Mouse (Mus musculus) ES-E14 (cell line): ENCODE measurements around the gene Pola2. TPM values are rescaled to one million over a fixed set of nuclear protein-coding genes. Genes with fewer than 3 reads are reported as not detected.

Source experiments
- DNase-seq: peaks from one replicate; pipeline ENCODE4 v3.0.0-alpha.2; 2013; ENCODE audit warnings: low read depth, low spot score
- H3K27ac ChIP-seq: 2 replicates; pipeline ENCODE4 v1.5.1; 2012; ENCODE audit warnings: low read depth, mild to moderate bottlenecking, low read length, moderate library complexity, mixed read lengths; ENCODE audit not compliant: poor library complexity, insufficient read depth, severe bottlenecking
- H3K36me3 ChIP-seq: 2 replicates; pipeline ENCODE4 v1.6.1; 2012; ENCODE audit warnings: mild to moderate bottlenecking, low read length, moderate library complexity, mixed read lengths; ENCODE audit not compliant: control insufficient read depth, poor library complexity, insufficient read depth, severe bottlenecking
- H3K4me1 ChIP-seq, 2 experiments: fragments of 150-350 bp in 1 of 2; sonication (generic) in 1 of 2; 2 replicates each; pipeline ENCODE4 v1.6.1; 2012; ENCODE audit warnings: low read length in 2 of 2, mild to moderate bottlenecking in 1 of 2, mixed read lengths in 1 of 2; ENCODE audit not compliant: control insufficient read depth in 2 of 2, insufficient read depth in 2 of 2, poor library complexity in 1 of 2
- H3K4me3 ChIP-seq, 2 experiments: fragments of 150-350 bp in 1 of 2; sonication (generic) in 1 of 2; 2 replicates each; pipeline ENCODE4 v1.5.1; 2012; ENCODE audit warnings: low read length in 2 of 2, low read depth in 1 of 2, mild to moderate bottlenecking in 1 of 2, mixed read lengths in 1 of 2; ENCODE audit not compliant: insufficient read depth in 1 of 2, poor library complexity in 1 of 2, severe bottlenecking in 1 of 2
- H3K9ac ChIP-seq: 2 replicates; pipeline ENCODE4 v1.6.1; 2012; ENCODE audit warnings: low read depth, mild to moderate bottlenecking, low read length, mixed read lengths; ENCODE audit not compliant: poor library complexity, insufficient read depth, severe bottlenecking
- H3K9me3 ChIP-seq: fragments of 150-350 bp; sonication (generic); 2 replicates; pipeline ENCODE4 v1.6.1; 2012; ENCODE audit warnings: low read depth, mild to moderate bottlenecking, low read length; ENCODE audit not compliant: control insufficient read depth, insufficient read depth
- CHD2 ChIP-seq: IDR thresholded peaks from 2 replicates; pipeline ENCODE4 v1.6.1; 2014; ENCODE audit warnings: mild to moderate bottlenecking, low read depth, low read length, inconsistent platforms
- HCFC1 ChIP-seq: IDR thresholded peaks from 2 replicates; pipeline ENCODE4 v1.6.1; 2012; ENCODE audit warnings: low read length, inconsistent platforms, borderline replicate concordance; ENCODE audit not compliant: insufficient read depth
- MAFK ChIP-seq: IDR thresholded peaks from 2 replicates; pipeline ENCODE4 v1.6.1; 2014; ENCODE audit warnings: mild to moderate bottlenecking, low read depth, low read length, inconsistent platforms; ENCODE audit not compliant: insufficient read depth
- ZC3H11A ChIP-seq: IDR thresholded peaks from 2 replicates; pipeline ENCODE4 v1.6.1; 2012; ENCODE audit warnings: low read depth, mild to moderate bottlenecking, inconsistent platforms, low read length, borderline replicate concordance
- ZNF384 ChIP-seq: IDR thresholded peaks from 2 replicates; pipeline ENCODE4 v1.6.1; 2012; ENCODE audit warnings: low read depth, low read length, inconsistent platforms
- in situ Hi-C, 2 experiments: fragments of 600-800 bp; cut with MboI; formaldehyde crosslinking; loops; one replicate each; pipeline ENCODE4 v1.15.1; 2025; ENCODE audit warnings: low sequenced_read_pairs in 2 of 2, inconsistent platforms in 1 of 2; ENCODE audit not compliant: unreplicated experiment in 2 of 2
- total RNA-seq: library from RNA; depleted of rRNA; stranded (reverse); fragments of 300-350 nt; gene quantifications from 2 replicates; pipeline ENCODE4 v1.2.3, GENCODE M21; 2012

Pola2 gene
- total RNA-seq, 1 experiment = 69.7 TPM

GRCm38 (mm10) chr19:5937095-5937835, 26.7 kb downstream of the Pola2 start:
- DNase-seq = no peak
- Histone ChIP-seq H3K4me3 (no peak overlapping the region), H3K27ac (no peak overlapping the region), H3K9ac (no peak overlapping the region), H3K9me3 (no peaks in the 10 kb centered on the region), H3K4me1 (peaks cover 0 to 1% of the 10 kb centered on the region in 2 experiments; a peak in 1 of 4 replicates), H3K36me3 (peaks cover 27% of the 10 kb centered on the region)
- TF ChIP-seq HCFC1 (no peak), ZC3H11A (no peak), ZNF384 (no peak), CHD2 (no peak), MAFK (no peak)
- in situ Hi-C loops = no loop called here

- DNase-seq = no peak
- H3K4me3 ChIP-seq = no peak overlapping the region
- in situ Hi-C loops = no loop called here
- H3K27ac ChIP-seq = no peak overlapping the region
- H3K9me3 ChIP-seq = no peaks in the 10 kb centered on the region
- H3K36me3 ChIP-seq = peaks cover 13% of the 10 kb centered on the region
- peaks cover 0 to 1% of the 10 kb centered on the region in 2 experiments; a peak in 1 of 4 replicates for H3K4me1 ChIP-seq
- H3K9ac ChIP-seq = no peak overlapping the region
- TF ChIP-seq CHD2 = no peak
- no peak for TF ChIP-seq HCFC1
Observed at GRCm38 (mm10) chr19:5935691-5936090, 28.3 kb downstream of the Pola2 start.

GRCm38 (mm10) chr19:5935266-5935665, 28.7 kb downstream of the Pola2 start:
- Histone ChIP-seq H3K36me3 (peaks cover 9% of the 10 kb centered on the region), H3K9me3 (no peaks in the 10 kb centered on the region), H3K4me3 (no peak overlapping the region), H3K27ac (no peak overlapping the region), H3K9ac (no peak overlapping the region), H3K4me1 (peaks cover 0 to 1% of the 10 kb centered on the region in 2 experiments; a peak in 1 of 4 replicates)
- DNase-seq = no peak
- no peak for TF ChIP-seq CHD2
- TF ChIP-seq ZC3H11A = no peak
- no peak for TF ChIP-seq HCFC1
- no peak for TF ChIP-seq MAFK
- in situ Hi-C loops = no loop called here

- Histone ChIP-seq H3K4me1 (peaks cover 0 to 4% of the 10 kb centered on the region in 2 experiments; a peak in 1 of 4 replicates), H3K36me3 (no peaks in the 10 kb centered on the region), H3K9me3 (no peaks in the 10 kb centered on the region), H3K4me3 (no peak overlapping the region), H3K9ac (no peak overlapping the region), H3K27ac (no peak overlapping the region)
- no peak for TF ChIP-seq MAFK
- TF ChIP-seq ZC3H11A = no peak
- TF ChIP-seq CHD2 = no peak
- no peak for TF ChIP-seq HCFC1
- TF ChIP-seq ZNF384 = no peak
- in situ Hi-C loops = no loop called here
- DNase-seq = no peak
Observed at GRCm38 (mm10) chr19:5929634-5930596, 34.1 kb downstream of the Pola2 start.
